Mouse (Mus musculus) C2C12 (cell line): Measurements from ENCODE around the gene Xrcc1.

Source experiments
- CEBPB ChIP-seq: IDR thresholded peaks from one replicate; pipeline ENCODE4 v1.6.1; 2011; ENCODE audit warnings: low read depth, mild to moderate bottlenecking, control low read depth, moderate library complexity
- CTCF ChIP-seq: IDR thresholded peaks from one replicate; pipeline ENCODE4 v1.5.1; 2011; ENCODE audit not compliant: control insufficient read depth, insufficient read depth, insufficient read length
- FOSL1 ChIP-seq: IDR thresholded peaks from one replicate; pipeline ENCODE4 v1.8.0; 2011; ENCODE audit warnings: mild to moderate bottlenecking, low read length; ENCODE audit not compliant: poor library complexity, insufficient read depth, severe bottlenecking
- MAX ChIP-seq: IDR thresholded peaks from one replicate; pipeline ENCODE4 v1.6.1; 2011; ENCODE audit warnings: mild to moderate bottlenecking, control low read depth
- MYOD1 ChIP-seq: IDR thresholded peaks from one replicate; pipeline ENCODE4 v1.6.1; 2011; ENCODE audit warnings: low read depth; ENCODE audit not compliant: control insufficient read depth, insufficient read length
- MYOG ChIP-seq: IDR thresholded peaks from one replicate; pipeline ENCODE4 v1.6.1; 2011; ENCODE audit not compliant: control insufficient read depth, insufficient read length; ENCODE audit errors: extremely low read depth
- USF1 ChIP-seq: IDR thresholded peaks from one replicate; pipeline ENCODE4 v1.6.1; 2011; ENCODE audit warnings: low read depth, mild to moderate bottlenecking, control low read depth, moderate library complexity

- TF ChIP-seq CTCF = no peak
- TF ChIP-seq MYOD1 = no peak
- no peak for TF ChIP-seq MAX
- TF ChIP-seq USF1 = no peak
- no peak for TF ChIP-seq CEBPB
- no peak for TF ChIP-seq MYOG
- TF ChIP-seq FOSL1 = no peak
Measured at GRCm38 (mm10) chr7:24584876-24585275, 38.8 kb downstream of the Xrcc1 start.
